Mouse (Mus musculus) adrenal gland, postnatal 14 days (tissue): ENCODE measurements at regions not wholly inside any gene's neighbourhood (a gene's known extent, or its start where the extent isn't known, plus 50 kb on each side); places are given as distances from the start of the nearest gene placed in this dataset.

Experiments used
- DNase-seq: peaks from one replicate; pipeline ENCODE4 v3.0.0; 2021; ENCODE audit warnings: mixed read lengths

GRCm38 (mm10) chr3:37916786-37917479 is 192.6 kb upstream of the Gm5148 start:
- peak; percentile 24 for DNase-seq

- no peak for DNase-seq
These were observed 192.0 kb upstream of the Gm5148 start for GRCm38 (mm10) chr3:37916281-37916680.

- DNase-seq: no peak
These were observed 191.4 kb upstream of the Gm5148 start for GRCm38 (mm10) chr3:37915673-37916072.

GRCm38 (mm10) chr3:37914136-37914535 is 189.8 kb upstream of the Gm5148 start:
- no peak for DNase-seq

- DNase-seq: no peak
These were observed 185.5 kb upstream of the Gm5148 start for GRCm38 (mm10) chr3:37909821-37910220.

GRCm38 (mm10) chr3:37909008-37909407 is 184.7 kb upstream of the Gm5148 start:
- DNase-seq: no peak

- DNase-seq: no peak
These were observed 184.2 kb upstream of the Gm5148 start for GRCm38 (mm10) chr3:37908456-37908855.

- DNase-seq: peak; percentile 70
These were observed 183.3 kb upstream of the Gm5148 start for GRCm38 (mm10) chr3:37907432-37908088.

- peak; percentile 24 for DNase-seq
These were observed 182.5 kb upstream of the Gm5148 start for GRCm38 (mm10) chr3:37906806-37907251.

GRCm38 (mm10) chr3:37904188-37904587 is 179.9 kb upstream of the Gm5148 start:
- DNase-seq: no peak

GRCm38 (mm10) chr3:37903482-37903881 is 179.2 kb upstream of the Gm5148 start:
- DNase-seq: peak; percentile 25

GRCm38 (mm10) chr3:37903021-37903420 is 178.7 kb upstream of the Gm5148 start:
- no peak for DNase-seq

- DNase-seq: no peak
These were observed 173.1 kb upstream of the Gm5148 start for GRCm38 (mm10) chr3:37897392-37897791.

- peak; percentile 52 for DNase-seq
These were observed 172.6 kb upstream of the Gm5148 start for GRCm38 (mm10) chr3:37896821-37897311.

- DNase-seq: peak; percentile 26
These were observed 170.3 kb upstream of the Gm5148 start for GRCm38 (mm10) chr3:37894599-37894998.

GRCm38 (mm10) chr3:37890202-37890601 is 165.9 kb upstream of the Gm5148 start:
- no peak for DNase-seq

GRCm38 (mm10) chr3:37888455-37888854 is 164.2 kb upstream of the Gm5148 start:
- DNase-seq: no peak

GRCm38 (mm10) chr3:37887711-37888110 is 163.4 kb upstream of the Gm5148 start:
- no peak for DNase-seq

GRCm38 (mm10) chr3:37886705-37887454 is 162.6 kb upstream of the Gm5148 start:
- DNase-seq: no peak

GRCm38 (mm10) chr3:37885776-37886175 is 161.5 kb upstream of the Gm5148 start:
- DNase-seq: no peak

GRCm38 (mm10) chr3:37882417-37882816 is 158.1 kb upstream of the Gm5148 start:
- DNase-seq: no peak

GRCm38 (mm10) chr3:37881016-37881415 is 156.7 kb upstream of the Gm5148 start:
- no peak for DNase-seq

- DNase-seq: no peak
These were observed 154.8 kb upstream of the Gm5148 start for GRCm38 (mm10) chr3:37879056-37879455.
